Mouse (Mus musculus): ENCODE results near the gene Cnnm3. TPM values are rescaled to one million over a fixed set of nuclear protein-coding genes. Genes with fewer than 3 reads are reported as not detected.
"Not testable (repeated sequence)": the region's sequence is repeated elsewhere in the genome, so short reads cannot be mapped to it uniquely, and the experiment has no call there.

Gene Cnnm3
- total RNA-seq, 2 experiments from 2014 or later: 25.3 to 26.6 TPM

GRCm38 (mm10) chr1:36534595-36535058 is 23.0 kb downstream of the Cnnm3 start:
- peak in 1 of 2 experiments; percentile 41 for DNase-seq (ENCODE audit: low spot score in 2 of 2)

GRCm38 (mm10) chr1:36535477-36536396 is 24.1 kb downstream of the Cnnm3 start:
- peak in 1 of 2 experiments; percentile 66 for DNase-seq (ENCODE audit: low spot score in 2 of 2)

DNA sequence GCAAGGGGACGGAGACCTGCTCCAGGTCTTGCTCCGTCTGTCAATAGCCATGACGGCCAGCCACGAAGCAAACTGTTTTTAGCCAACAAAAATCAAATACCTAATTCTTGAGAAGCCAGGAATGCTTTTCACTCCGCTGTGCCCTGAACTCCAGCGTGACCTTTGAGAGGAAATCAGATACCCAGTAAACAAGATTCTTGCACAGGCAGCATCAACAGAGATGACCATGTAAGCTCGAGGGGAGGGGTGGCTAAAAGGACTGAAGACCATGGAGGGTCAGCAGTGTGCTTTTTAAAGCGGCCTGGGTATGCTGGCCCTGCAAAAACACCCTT is 24.7 kb downstream of the Cnnm3 start:
- no peak for DNase-seq (ENCODE audit: low spot score in 2 of 2)

DNA sequence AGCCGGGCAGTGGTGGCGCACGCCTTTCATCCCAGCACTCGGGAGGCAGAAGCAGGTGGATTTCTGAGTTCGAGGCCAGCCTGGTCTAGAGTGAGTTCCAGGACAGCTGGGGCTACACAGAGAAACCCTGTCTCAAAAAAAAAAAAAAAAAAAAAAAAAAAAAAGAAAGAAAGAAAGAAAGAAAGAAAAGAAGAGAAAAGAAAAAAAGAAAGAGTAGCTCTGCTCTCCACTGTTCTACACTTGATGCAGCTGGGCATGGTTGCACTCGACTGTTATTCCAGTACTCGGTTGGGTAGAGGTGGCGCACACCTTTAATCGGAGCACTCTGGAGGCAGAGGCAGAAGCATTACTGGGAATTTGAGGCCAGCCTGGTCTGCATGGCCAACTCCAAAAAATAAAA is 25.1 kb downstream of the Cnnm3 start, which contains the start of gene Ankrd23:
Gene Ankrd23 (minus strand): TSS at position 101 of the 400 bp plus-strand sequence.
- DNase-seq (ENCODE audit: low spot score in 2 of 2): not testable (repeated sequence)

GRCm38 (mm10) chr1:36538727-36539126 is 27.1 kb downstream of the Cnnm3 start:
- DNase-seq (ENCODE audit: low spot score in 2 of 2): no peak

GRCm38 (mm10) chr1:36539186-36539585 is 27.5 kb downstream of the Cnnm3 start, which contains the start of gene Gm42417:
Gm42417 (minus strand) TSS chr1:36539429.
- peak in 1 of 2 experiments; percentile 62 for DNase-seq (ENCODE audit: low spot score in 2 of 2)

DNA sequence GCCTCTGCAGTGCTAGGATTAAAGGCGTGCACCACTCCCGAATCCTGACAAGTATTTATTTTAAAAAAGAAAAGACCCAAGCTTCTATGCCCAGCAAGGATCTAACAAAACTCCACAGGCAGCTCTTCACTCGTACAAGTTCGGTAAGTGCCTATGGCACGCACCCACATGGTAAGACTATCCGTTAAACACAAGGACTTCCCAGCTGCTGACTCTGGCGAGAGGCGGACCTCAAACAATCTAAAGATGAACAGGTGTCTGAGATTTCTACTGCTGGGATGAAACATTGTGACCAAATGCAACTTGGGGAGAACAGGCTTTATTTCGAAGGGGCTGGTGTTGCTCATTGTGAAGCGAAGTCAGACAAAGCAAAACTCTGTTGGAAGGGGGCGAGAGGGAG is 28.5 kb downstream of the Cnnm3 start:
- DNase-seq (ENCODE audit: low spot score in 2 of 2): no peak

GRCm38 (mm10) chr1:36540807-36541206 is 29.1 kb downstream of the Cnnm3 start:
- no peak for DNase-seq (ENCODE audit: low spot score in 2 of 2)

GRCm38 (mm10) chr1:36541844-36542243 is 30.2 kb downstream of the Cnnm3 start:
- DNase-seq (ENCODE audit: low spot score in 2 of 2): no peak

DNA sequence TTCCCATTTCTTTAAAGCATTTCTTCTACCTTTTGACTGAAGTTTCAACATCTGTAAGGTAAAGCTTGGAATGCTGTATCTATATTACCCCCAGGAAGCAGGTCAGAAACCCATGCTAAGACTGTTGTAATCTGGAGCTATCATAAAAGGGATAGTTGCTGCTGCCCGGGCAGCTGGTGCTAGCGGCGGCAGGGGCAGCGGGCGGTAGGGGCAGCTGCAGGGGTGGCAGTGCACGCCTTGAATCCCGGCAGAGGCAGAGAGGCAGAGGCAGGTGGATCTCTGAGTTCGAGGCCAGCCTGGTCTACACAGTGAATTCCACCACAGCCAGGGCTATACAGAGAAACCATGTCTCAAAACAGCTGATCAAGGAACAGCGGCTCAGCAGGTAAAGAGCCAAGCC is 31.3 kb downstream of the Cnnm3 start:
- DNase-seq (ENCODE audit: low spot score in 2 of 2): no peak

- DNase-seq (ENCODE audit: low spot score in 2 of 2): no peak
Measured at GRCm38 (mm10) chr1:36545382-36545781, 33.7 kb downstream of the Cnnm3 start.

DNA sequence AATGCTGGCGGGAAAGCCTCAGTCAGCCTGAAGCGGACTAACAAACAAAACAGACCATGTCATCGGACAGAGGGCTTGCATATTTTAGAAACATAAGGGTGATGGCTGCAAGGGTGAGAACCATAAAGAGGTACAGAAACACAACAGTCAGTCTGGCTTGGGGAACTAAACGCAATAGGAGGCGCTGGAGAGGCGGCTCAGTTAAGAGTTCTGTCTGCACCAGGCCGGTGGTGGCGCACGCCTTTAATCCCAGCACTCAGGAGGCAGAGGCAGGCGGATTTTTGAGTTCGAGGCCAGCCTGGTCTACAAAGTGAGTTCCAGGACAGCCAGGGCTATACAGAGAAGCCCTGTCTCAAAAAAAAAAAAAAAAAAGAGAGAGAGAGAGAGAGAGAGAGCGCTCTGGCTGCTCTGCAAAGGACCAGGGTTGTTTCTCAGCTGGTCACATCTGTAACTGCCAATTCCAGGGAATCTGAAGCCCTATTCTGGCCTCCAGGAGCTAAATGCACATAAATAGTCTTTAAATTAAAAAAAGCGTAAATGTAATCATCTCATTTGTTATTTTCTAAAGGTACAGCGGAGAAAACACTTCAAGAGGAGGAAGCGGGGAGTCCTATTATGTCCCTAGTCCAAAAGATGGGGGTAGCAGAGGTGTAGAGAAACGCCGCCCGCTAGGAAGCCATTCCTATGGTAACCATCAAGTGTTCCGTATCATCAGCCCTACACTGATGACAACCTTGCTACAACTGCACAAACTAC is 34.4 kb downstream of the Cnnm3 start:
- DNase-seq (ENCODE audit: low spot score in 2 of 2): no peak

- peak; percentile 92 to 98 for DNase-seq (ENCODE audit: low spot score in 2 of 2)
Measured at GRCm38 (mm10) chr1:36546888-36547471, 35.3 kb downstream of the Cnnm3 start, which contains the start of gene Ankrd39. Ankrd39 (minus strand) TSS chr1:36547445.

- DNase-seq (ENCODE audit: low spot score in 2 of 2): peak in 1 of 2 experiments; percentile 59
Measured at GRCm38 (mm10) chr1:36547981-36548598, 36.4 kb downstream of the Cnnm3 start.

- DNase-seq (ENCODE audit: low spot score in 2 of 2): no peak
Measured at GRCm38 (mm10) chr1:36548771-36549170, 37.1 kb downstream of the Cnnm3 start.

GRCm38 (mm10) chr1:36549491-36549890 is 37.8 kb downstream of the Cnnm3 start:
- no peak for DNase-seq (ENCODE audit: low spot score in 2 of 2)

- DNase-seq (ENCODE audit: low spot score in 2 of 2): no peak
Measured at GRCm38 (mm10) chr1:36550075-36550863, 38.6 kb downstream of the Cnnm3 start.

DNA sequence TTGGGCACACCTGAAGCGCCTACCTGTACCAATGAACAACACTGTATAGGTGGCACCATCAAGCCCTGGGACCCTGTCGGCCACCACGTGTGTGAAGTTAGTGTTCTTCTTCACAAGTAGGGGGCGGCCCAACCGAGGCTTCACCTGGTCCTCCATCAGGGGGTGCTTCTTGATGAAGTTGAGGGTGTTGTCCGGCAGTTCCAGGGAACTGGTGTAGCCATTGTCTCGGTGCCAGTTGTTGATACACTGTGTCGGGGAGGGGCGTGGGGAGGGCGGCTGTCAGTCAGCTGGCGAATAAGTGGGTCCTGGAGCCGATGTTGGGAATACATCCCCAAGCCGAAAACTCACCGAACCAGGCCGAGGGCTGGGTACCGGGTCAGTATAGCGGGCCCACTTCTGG is 40.2 kb downstream of the Cnnm3 start:
- no peak for DNase-seq (ENCODE audit: low spot score in 2 of 2)

DNA sequence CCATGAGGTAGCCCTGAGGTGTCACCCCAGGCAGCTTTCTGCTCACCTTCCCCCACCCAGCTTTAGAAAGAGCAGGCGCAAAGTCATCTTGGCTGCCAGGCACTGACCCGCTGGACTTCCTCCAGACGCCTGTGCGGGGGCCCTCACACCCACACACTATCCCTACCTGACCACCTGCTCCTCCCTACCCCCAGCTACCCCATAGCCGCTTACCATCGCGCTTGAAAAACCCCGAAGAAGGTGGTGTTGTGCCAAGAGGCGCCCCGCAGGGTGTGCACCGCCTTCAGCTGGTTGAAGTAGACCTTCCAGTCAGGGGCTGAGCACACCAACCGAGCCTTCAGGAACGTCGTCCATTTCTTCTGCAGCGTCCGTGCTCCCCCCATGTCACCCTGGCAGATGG is 40.8 kb downstream of the Cnnm3 start:
- no peak for DNase-seq (ENCODE audit: low spot score in 2 of 2)

Measured in gastrocnemius, postnatal 4 days (tissue).